Mouse (Mus musculus): ENCODE data around the gene Hoxd13.

Hoxd13 gene

DNA sequence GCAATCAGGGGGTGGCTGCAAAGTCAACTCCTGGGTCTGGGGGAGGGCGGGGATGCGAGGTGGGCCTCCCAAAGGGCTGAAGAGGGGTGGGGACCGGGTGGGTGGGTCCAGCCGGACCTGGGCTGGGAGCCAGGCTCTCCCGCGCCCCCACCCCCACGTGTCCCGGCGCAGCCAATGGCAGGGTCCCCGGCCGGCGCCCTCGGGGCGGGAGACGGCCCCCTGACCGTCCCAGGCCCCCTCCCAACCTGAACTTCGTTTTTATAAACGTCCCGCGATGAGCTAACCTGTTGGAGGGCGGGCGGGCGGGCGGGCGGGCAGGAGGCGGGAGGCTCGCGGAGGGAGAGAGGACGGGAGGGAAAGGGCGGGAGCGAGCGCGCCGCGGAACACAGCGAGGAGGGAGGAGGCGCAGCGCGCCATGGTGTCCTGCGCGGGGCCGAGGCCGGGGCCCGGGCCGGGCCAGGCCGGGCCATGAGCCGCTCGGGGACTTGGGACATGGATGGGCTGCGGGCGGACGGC lies at the start of gene Hoxd13:
Gene Hoxd13, plus strand, starts transcription at position 469 of the 516 bp plus-strand sequence.
- DNase-seq = no peak

DNA sequence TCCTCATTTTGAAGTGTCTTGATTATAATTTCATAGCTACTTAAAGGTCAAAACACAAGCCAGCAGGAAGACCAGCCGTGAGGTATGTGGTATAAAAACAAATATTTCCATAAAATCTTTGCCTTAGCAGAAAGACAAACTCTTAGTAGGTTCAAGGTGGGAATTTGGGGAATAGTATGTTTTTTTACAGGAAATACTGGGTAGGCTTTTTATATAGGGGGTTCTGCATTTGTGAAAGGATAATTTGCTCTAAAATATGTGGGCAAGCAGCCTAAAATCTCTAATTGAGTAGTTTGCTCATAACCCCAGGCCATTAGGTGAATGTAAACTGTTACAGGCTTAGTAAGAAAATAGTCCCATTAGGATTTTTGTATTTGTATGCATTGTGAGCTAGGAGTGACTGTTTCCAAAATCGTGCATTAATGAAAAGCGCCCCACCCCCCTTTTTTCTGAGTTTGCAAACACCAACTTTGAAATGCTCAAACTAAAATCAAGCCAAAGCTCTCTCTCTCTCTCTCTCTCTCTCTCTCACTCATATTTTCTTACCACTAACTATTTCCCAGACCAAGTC lies 48.3 kb upstream of the Hoxd13 start:
- DNase-seq = no peak

DNA sequence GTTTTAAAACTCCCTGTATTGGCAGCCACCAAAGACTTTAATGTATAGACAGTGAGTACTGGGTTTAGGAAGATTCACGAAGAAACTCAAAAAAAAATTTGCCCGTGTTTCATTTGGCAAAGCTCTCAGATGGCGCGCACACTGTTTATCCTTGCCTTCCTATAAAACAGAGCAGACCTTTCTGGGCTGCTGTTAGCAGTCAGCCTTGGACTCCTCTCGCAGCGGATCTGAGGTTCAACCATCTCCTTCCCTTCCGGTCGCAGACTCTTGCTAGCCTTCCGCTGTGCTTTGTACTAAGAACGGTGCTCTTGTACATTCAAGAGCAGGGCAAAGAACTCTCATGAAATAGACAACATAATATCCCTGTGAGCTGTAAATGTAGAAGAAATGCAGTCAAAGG lies 47.7 kb upstream of the Hoxd13 start:
- no peak for DNase-seq

DNA sequence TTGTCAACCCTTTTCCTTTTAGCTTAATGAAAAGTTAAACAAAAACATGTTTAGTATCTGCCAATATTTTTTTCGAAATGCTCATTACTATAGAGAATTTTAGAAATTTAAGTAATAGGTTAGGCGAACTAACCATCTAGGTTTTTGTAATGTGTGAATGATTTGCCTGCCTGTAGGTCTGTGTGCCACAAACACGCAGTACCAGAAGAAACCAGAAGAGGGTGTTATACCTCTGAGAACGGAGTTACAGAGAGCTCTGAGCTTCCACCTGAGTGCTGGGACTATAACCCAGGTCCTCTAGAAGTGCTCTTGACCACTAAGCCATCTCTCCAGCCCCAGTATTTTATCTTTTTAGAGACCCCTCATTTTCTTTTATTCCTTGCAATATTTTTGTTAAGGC lies 32.7 kb upstream of the Hoxd13 start:
- no peak for DNase-seq

- no peak for DNase-seq
Measured at GRCm38 (mm10) chr2:74642431-74642830, 25.7 kb upstream of the Hoxd13 start.

DNA sequence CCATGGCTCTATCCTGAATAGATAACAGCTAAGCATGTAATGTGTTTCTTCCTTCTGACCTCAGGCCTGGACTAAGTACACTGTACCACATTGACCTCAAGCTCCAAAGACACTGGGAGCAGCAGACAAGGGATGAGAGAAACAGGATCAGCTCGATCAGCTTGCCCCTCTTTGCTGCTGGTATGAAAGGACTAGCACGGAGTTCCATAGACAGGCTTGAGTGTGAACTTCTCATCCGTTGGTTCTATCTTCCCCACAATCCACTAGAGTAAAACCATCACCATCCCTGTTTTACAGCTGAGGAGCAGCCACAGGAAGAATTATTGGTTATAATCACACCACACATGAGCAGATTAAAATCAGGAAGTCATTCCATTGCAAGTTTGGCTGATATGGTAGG lies 22.5 kb upstream of the Hoxd13 start:
- DNase-seq = no peak

- DNase-seq = no peak
Measured at GRCm38 (mm10) chr2:74647082-74647864, 20.8 kb upstream of the Hoxd13 start.

DNA sequence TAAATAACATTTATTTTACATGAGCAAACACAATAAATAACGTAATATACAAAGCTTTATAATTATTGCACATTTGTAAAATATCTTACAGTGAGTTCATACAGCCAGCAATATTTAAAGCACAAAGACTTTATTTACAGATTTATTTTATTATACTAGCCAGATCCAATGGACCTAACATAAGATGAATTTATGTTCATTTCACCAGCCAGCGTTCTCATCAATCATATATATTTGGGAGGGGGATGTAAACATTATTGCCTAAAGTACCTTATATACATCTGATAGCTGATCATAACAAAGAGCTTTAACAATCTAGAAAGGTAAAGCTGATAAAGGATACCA lies 15.1 kb upstream of the Hoxd13 start:
- no peak for DNase-seq

DNA sequence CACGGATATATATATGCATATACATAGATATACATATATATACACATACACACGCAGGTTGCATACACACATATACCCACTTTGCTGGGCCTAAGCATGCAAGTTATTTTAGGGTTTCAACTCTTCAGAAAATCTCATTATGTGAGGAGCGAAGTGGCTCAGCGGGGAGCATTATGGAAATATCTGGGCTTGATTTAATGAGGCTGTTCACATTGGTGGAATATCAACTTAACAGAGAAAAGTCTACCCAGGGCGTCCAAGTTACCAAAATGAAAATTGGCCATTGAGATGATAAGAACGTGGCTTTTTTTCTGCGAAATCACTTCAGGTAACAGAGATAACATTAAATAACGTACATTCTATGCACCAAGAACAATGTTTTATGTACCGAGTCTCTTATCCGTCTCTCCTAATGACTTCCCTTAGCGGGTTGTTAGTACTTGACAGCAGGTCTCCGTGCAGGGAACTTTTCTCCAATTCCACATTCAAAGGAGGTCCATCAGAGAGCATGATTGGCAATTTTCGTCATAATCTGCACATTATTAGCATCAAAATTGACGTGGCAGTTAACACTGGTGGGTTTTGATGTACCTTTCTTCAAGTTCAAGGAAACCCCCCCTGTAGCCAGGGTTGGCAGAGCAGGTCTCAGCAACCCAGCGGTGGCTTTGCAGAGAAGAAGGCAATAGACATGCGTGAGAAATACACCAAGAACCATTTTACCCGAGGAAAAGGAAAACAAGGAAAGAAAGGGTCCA lies 14.2 kb upstream of the Hoxd13 start:
- DNase-seq = no peak

DNA sequence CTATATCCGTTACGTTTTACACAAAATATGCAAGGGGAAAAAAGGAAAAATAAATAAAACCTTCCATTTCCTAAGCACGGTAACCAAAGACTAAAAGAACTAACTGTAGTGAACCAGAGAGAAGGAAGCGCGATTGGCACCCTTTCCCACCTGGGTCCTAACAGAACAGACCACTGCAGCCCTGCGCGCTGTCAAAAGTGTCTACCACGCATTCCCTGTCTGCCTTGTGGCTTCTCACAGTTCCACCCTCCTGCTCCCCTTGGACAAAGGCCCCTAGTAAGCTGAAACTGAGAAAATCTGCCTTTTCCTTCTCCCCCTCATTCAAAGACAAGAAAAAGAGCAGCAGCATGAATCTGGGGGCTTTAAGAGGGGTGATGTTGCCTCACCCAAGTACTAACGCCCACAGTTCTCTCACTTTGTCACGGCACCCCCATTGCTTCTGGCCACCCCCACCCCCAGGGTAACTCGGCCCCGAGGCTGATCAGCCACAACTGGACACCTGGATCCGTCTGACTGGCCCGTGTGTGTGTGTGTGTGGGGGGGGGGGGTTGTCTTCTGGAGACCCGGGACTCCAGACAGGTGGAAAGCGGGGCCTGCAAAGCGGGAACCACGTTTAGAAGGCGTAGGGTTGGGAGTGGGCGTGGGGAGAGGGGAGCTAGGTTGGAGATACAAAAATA lies 13.2 kb upstream of the Hoxd13 start:
- DNase-seq = no peak

GRCm38 (mm10) chr2:74655420-74655781 lies 12.7 kb upstream of the Hoxd13 start:
- DNase-seq = no peak

GRCm38 (mm10) chr2:74655821-74656631 lies 12.1 kb upstream of the Hoxd13 start:
- DNase-seq = peak; percentile 25

DNA sequence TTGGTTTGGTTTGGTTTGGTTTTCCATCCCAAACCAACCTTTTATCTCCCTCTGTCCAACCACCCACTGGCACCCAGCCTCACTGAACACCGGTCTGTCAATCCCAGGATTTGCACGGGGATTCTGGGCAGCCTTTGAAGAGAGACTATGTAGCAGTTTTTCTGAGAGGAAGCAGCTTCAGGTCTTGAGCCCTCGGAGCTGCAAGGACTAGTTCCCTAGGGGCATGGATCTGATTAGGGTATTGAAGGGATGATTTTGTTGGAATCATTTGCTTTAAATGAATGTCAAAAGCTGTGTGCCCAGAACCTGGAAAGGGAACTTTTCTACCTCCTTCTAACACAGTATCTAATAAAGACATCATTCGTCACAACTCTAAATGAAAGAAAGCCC lies 11.5 kb upstream of the Hoxd13 start:
- DNase-seq = no peak

GRCm38 (mm10) chr2:74657251-74658023 lies 10.7 kb upstream of the Hoxd13 start:
- DNase-seq = peak; percentile 26

- no peak for DNase-seq
Measured at GRCm38 (mm10) chr2:74658024-74658666, 10.0 kb upstream of the Hoxd13 start.

DNA sequence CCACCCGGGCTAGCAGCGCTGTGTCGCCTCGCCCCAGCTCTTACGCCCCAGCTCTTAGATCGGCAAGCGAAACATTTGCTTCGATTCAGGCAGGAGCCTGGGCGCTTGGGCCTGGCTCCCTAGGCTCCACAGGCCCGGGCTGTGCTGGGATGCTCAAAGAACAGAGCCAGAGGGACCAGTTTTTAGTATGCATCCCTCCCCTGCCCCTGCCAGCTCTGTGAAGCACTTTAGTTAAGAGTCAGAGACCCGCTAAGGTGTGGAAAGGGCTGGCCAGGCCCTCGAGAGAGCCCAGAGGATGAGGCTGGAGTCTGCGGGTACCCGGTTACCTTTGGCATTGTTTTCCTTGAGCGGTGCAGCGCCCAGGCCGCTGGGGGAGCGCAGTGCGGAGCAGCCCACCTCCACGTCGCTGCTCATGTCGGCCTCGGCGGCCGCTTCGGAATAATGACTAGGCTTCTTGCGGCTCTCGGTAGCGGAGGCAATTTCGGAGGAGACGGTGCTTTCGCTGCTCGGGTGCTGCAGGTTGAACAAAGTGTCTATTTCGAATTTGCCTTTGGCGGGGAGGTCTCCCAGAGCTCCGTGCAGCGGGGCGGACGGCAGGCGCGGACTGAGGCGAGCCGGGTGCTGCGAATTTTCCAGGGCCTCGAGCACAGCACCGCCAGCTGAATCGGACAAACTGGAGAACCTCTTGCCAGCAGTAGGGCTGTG lies 9.3 kb upstream of the Hoxd13 start:
- no peak for DNase-seq

GRCm38 (mm10) chr2:74659507-74660005 lies 8.6 kb upstream of the Hoxd13 start, which contains the start of gene Evx2:
Gene Evx2, minus strand, starts transcription at chr2:74659557.
- no peak for DNase-seq

DNA sequence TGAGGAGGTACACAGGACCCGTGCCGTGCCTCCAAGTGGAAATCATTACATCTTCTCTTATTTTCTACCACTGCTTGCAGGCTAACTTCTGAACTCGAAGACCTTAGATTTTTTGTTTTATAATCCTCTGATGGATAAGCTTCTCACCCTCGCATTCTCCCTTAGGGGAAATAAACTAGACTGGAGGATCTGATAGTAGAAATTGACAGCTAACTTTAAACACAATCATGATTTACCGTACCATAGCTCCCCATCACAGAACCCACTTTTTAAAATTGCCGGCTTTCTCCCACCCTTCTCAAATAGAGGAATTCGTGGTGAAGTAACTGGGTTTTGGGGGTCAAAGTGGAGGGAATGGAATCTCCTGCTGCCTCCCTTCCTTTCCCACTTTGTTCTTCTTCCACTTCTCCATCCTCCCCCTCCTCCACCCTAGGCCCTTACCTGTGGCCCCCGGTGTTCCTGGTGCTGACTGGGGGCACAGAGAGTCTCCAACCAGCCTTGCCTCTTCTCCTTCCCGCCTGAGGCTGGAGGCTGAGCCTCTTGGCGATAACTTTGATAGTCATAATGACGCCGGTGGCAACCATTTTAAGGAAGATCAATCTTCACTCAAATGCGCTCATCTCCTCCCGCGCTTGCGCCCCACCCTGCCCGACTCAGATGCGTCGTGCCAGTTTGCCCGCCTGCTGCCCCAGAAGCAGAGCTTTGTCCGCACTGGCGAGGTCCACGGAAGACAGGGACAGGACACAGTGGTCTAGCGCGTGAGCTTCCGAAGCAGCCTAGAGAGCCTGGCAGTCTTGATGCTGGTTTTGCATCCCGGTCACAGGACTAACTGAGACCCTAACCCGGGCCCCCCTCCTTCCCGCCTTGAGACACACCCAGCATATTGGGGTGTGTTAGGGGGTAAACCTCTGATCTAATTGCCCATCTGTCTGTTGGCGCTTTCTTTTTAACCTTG lies 7.4 kb upstream of the Hoxd13 start:
- no peak for DNase-seq

DNA sequence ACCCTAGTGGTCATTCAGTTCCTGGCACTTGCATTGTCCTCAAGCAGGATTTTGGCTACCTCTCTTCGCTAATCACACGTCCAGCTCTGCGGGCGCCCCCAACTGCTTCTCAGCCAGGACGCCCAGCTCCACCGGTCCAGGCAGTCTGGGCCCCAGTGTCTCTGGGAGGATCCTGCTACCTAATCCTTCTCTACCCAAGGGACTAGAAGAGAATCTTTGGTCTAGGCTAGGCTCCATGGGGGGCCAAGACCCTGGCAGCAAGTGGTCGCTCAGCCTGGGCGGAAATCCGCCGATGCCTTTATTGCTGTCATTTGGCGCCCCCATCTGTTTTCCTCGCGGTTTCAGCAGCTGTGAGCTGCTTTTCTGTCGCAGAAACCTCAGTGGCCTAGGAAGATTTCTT lies 6.4 kb upstream of the Hoxd13 start:
- DNase-seq = no peak
